Mouse (Mus musculus) kidney, adult 2 months (tissue): Measurements from ENCODE around the gene 4933428G20Rik. TPM values are rescaled to one million over a fixed set of nuclear protein-coding genes. Genes with fewer than 3 reads are reported as not detected.

ENCODE experiments used
- DNase-seq: peaks from one replicate; pipeline ENCODE4 v3.0.0; 2021
- H3K27ac ChIP-seq: fragments of 200-500 bp; 2 replicates; pipeline ENCODE4 v1.5.1; 2012; ENCODE audit warnings: low read depth, low read length, control low read depth, inconsistent platforms; ENCODE audit not compliant: insufficient read depth
- H3K27me3 ChIP-seq: fragments of 200-500 bp; replicated peaks from 2 replicates; pipeline ENCODE4 v1.6.1; 2012; ENCODE audit warnings: mild to moderate bottlenecking, moderate library complexity, low read length, inconsistent platforms; ENCODE audit not compliant: control insufficient read depth, insufficient read depth
- H3K36me3 ChIP-seq: fragments of 200-500 bp; 2 replicates; pipeline ENCODE4 v1.6.1; 2012; ENCODE audit warnings: mild to moderate bottlenecking, moderate library complexity, low read length, inconsistent platforms; ENCODE audit not compliant: control insufficient read depth, insufficient read depth
- H3K4me1 ChIP-seq: fragments of 200-500 bp; 2 replicates; pipeline ENCODE4 v1.6.1; 2011; ENCODE audit warnings: low read length; ENCODE audit not compliant: control insufficient read depth, insufficient read depth
- H3K4me3 ChIP-seq: fragments of 200-500 bp; 2 replicates; pipeline ENCODE4 v1.5.1; 2011; ENCODE audit warnings: mild to moderate bottlenecking, low read depth, low read length, control low read depth; ENCODE audit not compliant: insufficient read depth
- CTCF ChIP-seq: fragments of 200-500 bp; conservative IDR thresholded peaks from 2 replicates; pipeline ENCODE4 v1.5.1; 2011; ENCODE audit warnings: low read depth, mild to moderate bottlenecking, control low read depth, low read length, moderate library complexity, mixed read lengths; ENCODE audit not compliant: insufficient read depth, insufficient read length
- POLR2A ChIP-seq: fragments of 200-500 bp; IDR thresholded peaks from one replicate; pipeline ENCODE4 v1.6.1; 2011; ENCODE audit warnings: low read depth, low read length, control low read depth
- WGBS: fragments of 180-500 bp; shearing (Covaris S2); methylation state at CpG from one replicate; pipeline ENCODE4 v1.1.7; 2018; 5-methylcytosine and 5-hydroxymethylcytosine counted together
- polyA plus RNA-seq: library from polyadenylated mRNA; depleted of rRNA; stranded (reverse); fragments of >200 nt; gene quantifications from 2 replicates; pipeline ENCODE4 v1.2.3, GENCODE M21; 2012; rRNA removed

4933428G20Rik gene
- polyA plus RNA-seq, 1 experiment = not detected

DNA sequence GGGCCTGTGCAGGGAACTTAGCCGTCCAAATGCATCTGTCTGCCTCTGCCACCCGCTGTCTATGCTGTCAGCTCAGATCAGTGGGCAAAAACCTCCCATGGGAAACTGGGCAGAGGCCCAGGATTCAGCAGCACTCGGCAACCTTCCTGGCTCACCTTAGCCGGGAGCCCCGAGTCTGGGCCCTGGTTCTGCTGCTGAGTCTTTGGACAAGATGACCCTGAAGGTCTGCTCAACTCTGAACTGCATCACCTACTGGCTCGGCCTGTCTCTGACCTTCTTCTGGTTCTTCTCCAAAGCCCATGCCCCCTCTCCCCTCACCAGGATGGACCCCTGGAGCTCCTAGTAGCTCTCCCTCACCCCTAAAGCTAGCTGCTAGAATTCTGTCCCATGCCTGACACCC is 54.5 kb downstream of the 4933428G20Rik start:
- 81% methylated on average over 6 of the region's 6 CpGs for WGBS
- H3K4me3 ChIP-seq = no peak overlapping the region
- peaks cover 10% of the 10 kb centered on the region for H3K4me1 ChIP-seq
- TF ChIP-seq POLR2A (no peak), CTCF (no peak)
- no peaks in the 10 kb centered on the region for H3K27me3 ChIP-seq
- DNase-seq = no peak
- H3K27ac ChIP-seq = no peak overlapping the region
- H3K36me3 ChIP-seq = no peaks in the 10 kb centered on the region

DNA sequence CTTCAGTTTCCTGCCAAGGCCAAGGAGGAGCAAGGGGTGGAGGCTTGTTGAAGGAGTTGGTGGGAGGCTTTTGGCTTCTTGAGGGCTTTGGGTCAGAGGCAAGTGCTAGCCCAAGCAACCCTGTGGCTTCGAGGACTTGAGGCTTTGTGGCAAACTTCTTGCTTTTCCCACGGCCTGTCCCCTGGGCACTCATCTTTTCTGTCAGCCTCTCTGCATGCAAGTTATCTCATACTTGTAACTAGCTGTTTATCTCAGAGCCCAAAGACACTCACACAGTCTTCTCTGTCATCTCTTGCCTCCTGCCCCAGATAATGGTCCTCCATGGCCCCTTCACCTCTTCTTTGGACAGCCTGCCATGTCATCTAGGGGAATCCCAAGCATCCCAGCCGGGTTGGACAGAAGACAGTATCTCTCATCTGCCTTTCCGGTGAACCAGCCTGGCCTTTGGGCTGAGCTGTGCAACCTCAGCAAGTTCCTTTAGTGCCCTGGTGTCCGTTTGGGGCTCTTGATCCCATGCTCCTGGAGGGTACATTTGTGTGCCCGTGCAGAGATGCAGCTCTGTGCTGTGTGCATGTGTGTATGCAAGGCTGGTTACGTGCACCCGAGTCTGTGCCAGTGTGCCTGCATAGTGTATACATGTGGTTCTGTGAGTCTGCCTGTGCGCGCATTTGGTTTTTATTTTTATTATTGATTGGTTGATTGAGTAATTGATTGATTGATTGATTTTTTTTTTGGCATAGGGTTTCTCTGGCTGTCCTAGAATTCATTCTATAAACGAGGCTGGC is 57.1 kb downstream of the 4933428G20Rik start:
- Histone ChIP-seq H3K4me1 (peaks cover 5% of the 10 kb centered on the region), H3K4me3 (no peak overlapping the region), H3K27ac (no peak overlapping the region), H3K36me3 (no peaks in the 10 kb centered on the region), H3K27me3 (no peaks in the 10 kb centered on the region)
- DNase-seq = no peak
- 77% methylated on average over 11 of the region's 11 CpGs for WGBS
- TF ChIP-seq CTCF (no peak), POLR2A (no peak)

DNA sequence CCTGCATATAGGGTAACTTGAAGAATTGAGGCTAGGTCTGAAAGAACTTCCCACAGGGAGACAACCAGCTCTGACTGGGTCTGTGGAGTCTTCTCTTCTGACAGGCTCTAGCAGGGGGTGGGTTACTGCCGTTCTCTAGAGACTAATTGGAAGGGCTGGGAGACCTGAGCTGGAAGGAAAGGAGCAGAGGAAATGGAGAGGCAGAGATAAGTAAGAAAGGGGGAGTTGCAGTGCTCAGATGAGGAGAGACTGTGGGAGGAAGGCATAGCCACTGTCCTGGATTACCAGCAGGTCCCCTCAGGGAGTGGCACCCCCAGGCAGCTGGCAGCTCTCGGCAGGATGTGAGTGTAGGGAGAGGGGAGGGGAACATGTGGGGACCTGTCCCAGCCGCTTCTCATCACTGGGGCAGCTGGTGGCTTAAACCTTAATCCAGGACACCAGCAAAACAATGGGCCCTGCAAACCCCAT is 58.4 kb downstream of the 4933428G20Rik start:
- peaks cover 10% of the 10 kb centered on the region for H3K4me1 ChIP-seq
- H3K27me3 ChIP-seq = no peaks in the 10 kb centered on the region
- H3K27ac ChIP-seq = no peak overlapping the region
- no peak for TF ChIP-seq POLR2A
- no peak for TF ChIP-seq CTCF
- 57% methylated on average over 3 of the region's 3 CpGs for WGBS
- no peak for DNase-seq
- H3K4me3 ChIP-seq = peak overlapping the region; percentile 63
- no peaks in the 10 kb centered on the region for H3K36me3 ChIP-seq

DNA sequence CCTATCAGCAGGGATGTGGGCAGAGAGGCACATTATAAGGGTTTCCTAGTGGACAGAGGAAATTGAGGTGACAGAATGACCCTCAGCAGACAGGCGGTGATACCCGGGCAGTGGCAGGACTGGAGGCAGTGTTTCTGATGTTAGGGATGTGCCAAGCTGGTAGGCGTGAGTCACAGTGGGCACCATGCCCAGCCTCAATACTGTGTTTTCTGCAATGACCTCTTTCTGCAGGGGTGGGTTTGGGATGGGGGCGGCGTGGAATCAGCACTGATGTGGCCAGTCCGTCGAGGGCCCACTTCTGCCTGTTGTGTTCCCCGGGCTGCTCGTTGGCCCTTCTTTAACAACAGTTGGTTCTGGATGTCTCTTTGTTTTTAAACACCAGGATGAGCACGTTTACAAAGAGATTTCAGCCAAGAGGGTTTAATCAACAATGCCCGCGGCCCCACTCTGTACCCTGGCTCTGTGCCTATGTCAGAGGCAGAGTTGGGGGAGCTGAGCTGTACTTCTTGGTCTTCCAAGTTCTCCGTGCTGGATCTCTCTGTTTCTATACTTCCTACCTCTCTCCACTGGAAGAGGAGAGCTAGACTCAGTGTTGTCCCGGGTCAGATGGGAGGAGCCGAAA is 59.0 kb downstream of the 4933428G20Rik start:
- Histone ChIP-seq H3K4me1 (peaks cover 10% of the 10 kb centered on the region), H3K27me3 (no peaks in the 10 kb centered on the region), H3K27ac (no peak overlapping the region), H3K4me3 (peak overlapping the region; percentile 63), H3K36me3 (no peaks in the 10 kb centered on the region)
- WGBS = 55% methylated on average over 15 of the region's 15 CpGs
- peak; percentile 36 for DNase-seq
- TF ChIP-seq CTCF (no peak), POLR2A (no peak)

Other genes with a start within 250 kb of the 4933428G20Rik start
- 23.1 and 25.3 TPM in 2 replicates for gene Npepps, start 219.7 kb downstream of the 4933428G20Rik start, polyA plus RNA-seq
- gene Mrpl45, start 184.6 kb downstream of the 4933428G20Rik start, polyA plus RNA-seq = 20.4 and 25.5 TPM in 2 replicates
- 0.08 TPM in 2 replicates for gene Gpr179, start 148.3 kb downstream of the 4933428G20Rik start, polyA plus RNA-seq
- gene Socs7, start 137.8 kb downstream of the 4933428G20Rik start, polyA plus RNA-seq = 12.9 and 13.5 TPM in 2 replicates
- 14.9 and 17.1 TPM in 2 replicates for gene Arhgap23, start 84.8 kb downstream of the 4933428G20Rik start, polyA plus RNA-seq
- gene Srcin1, start 75.8 kb upstream of the 4933428G20Rik start, polyA plus RNA-seq = 13.0 and 13.2 TPM in 2 replicates
- gene Epop, start 129.4 kb upstream of the 4933428G20Rik start, polyA plus RNA-seq = 0.86 and 1.2 TPM in 2 replicates
- 36.6 and 40.4 TPM in 2 replicates for gene Mllt6, start 163.1 kb upstream of the 4933428G20Rik start, polyA plus RNA-seq
- 139 and 149 TPM in 2 replicates for gene Cisd3, start 185.5 kb upstream of the 4933428G20Rik start, polyA plus RNA-seq
- gene Pcgf2, start 200.2 kb upstream of the 4933428G20Rik start, polyA plus RNA-seq = 53.9 and 56.5 TPM in 2 replicates
- 397 and 399 TPM in 2 replicates for gene Psmb3, start 203.1 kb upstream of the 4933428G20Rik start, polyA plus RNA-seq
- gene Pip4k2b, start 244.4 kb upstream of the 4933428G20Rik start, polyA plus RNA-seq = 9.2 and 10.6 TPM in 2 replicates